Mouse (Mus musculus): ENCODE data around the gene Ccnh.
"Not testable (repeated sequence)": the region's sequence is repeated elsewhere in the genome, so short reads cannot be mapped to it uniquely, and the experiment has no call there.

Ccnh gene

GRCm38 (mm10) chr13:85188903-85189643, at the start of gene Ccnh:
TSS of gene Ccnh (plus strand) at chr13:85189408.
- peak; percentile 94 for DNase-seq

GRCm38 (mm10) chr13:85143361-85143760, 45.8 kb upstream of the Ccnh start:
- DNase-seq: not testable (repeated sequence)

- no peak for DNase-seq
These were observed 42.7 kb upstream of the Ccnh start for GRCm38 (mm10) chr13:85146471-85146870.

- DNase-seq: no peak
These were observed 34.5 kb upstream of the Ccnh start for GRCm38 (mm10) chr13:85154746-85155145.

GRCm38 (mm10) chr13:85159971-85160370, 29.2 kb upstream of the Ccnh start:
- no peak for DNase-seq

GRCm38 (mm10) chr13:85164512-85165124, 24.6 kb upstream of the Ccnh start:
- DNase-seq: peak; percentile 30

GRCm38 (mm10) chr13:85189644-85190121, 475 bp downstream of the Ccnh start:
- no peak for DNase-seq

GRCm38 (mm10) chr13:85191253-85191652, 2.0 kb downstream of the Ccnh start:
- DNase-seq: no peak

- DNase-seq: peak; percentile 21
These were observed 18.3 kb downstream of the Ccnh start for GRCm38 (mm10) chr13:85207493-85207892.

- no peak for DNase-seq
These were observed 19.4 kb downstream of the Ccnh start for GRCm38 (mm10) chr13:85208656-85209055.

GRCm38 (mm10) chr13:85210353-85210752, 21.1 kb downstream of the Ccnh start:
- DNase-seq: no peak

GRCm38 (mm10) chr13:85218656-85219055, 29.4 kb downstream of the Ccnh start:
- DNase-seq: no peak

GRCm38 (mm10) chr13:85238760-85239159, 49.6 kb downstream of the Ccnh start:
- DNase-seq: no peak
